Mouse (Mus musculus) CH12.LX (cell line): Measurements from ENCODE around the gene Fbln1.

Experiments
- CHD2 ChIP-seq: IDR thresholded peaks from 2 replicates; pipeline ENCODE4 v1.6.1; 2011; ENCODE audit warnings: low read length, improper control_type of control experiment
- CTCF ChIP-seq, 2 experiments: IDR thresholded peaks in 1 of 2; conservative IDR thresholded peaks in 1 of 2; 2 replicates each; pipeline ENCODE4 v1.5.1; 2011 to 2012; ENCODE audit warnings: low read depth in 2 of 2, low read length in 2 of 2, improper control_type of control experiment in 1 of 2, inconsistent platforms in 1 of 2, mild to moderate bottlenecking in 1 of 2, moderate library complexity in 1 of 2
- HCFC1 ChIP-seq: IDR thresholded peaks from 2 replicates; pipeline ENCODE4 v1.6.1; 2012; ENCODE audit warnings: low read depth, mild to moderate bottlenecking, inconsistent platforms, low read length, improper control_type of control experiment
- KAT2A ChIP-seq: IDR thresholded peaks from 2 replicates; pipeline ENCODE4 v1.6.1; 2012; ENCODE audit warnings: low read length, improper control_type of control experiment, inconsistent platforms; ENCODE audit not compliant: insufficient replicate concordance
- MAX ChIP-seq: IDR thresholded peaks from 2 replicates; pipeline ENCODE4 v1.6.1; 2011; ENCODE audit warnings: low read length, improper control_type of control experiment
- POLR2AphosphoS2 ChIP-seq: IDR thresholded peaks from 2 replicates; pipeline ENCODE4 v1.6.1; 2011; ENCODE audit warnings: low read depth, low read length, improper control_type of control experiment
- ZC3H11A ChIP-seq: IDR thresholded peaks from 2 replicates; pipeline ENCODE4 v1.6.1; 2012; ENCODE audit warnings: low read depth, mild to moderate bottlenecking, inconsistent platforms, low read length, improper control_type of control experiment
- ZNF384 ChIP-seq: IDR thresholded peaks from 2 replicates; pipeline ENCODE4 v1.6.1; 2012; ENCODE audit warnings: low read depth, low read length, improper control_type of control experiment, inconsistent platforms

DNA sequence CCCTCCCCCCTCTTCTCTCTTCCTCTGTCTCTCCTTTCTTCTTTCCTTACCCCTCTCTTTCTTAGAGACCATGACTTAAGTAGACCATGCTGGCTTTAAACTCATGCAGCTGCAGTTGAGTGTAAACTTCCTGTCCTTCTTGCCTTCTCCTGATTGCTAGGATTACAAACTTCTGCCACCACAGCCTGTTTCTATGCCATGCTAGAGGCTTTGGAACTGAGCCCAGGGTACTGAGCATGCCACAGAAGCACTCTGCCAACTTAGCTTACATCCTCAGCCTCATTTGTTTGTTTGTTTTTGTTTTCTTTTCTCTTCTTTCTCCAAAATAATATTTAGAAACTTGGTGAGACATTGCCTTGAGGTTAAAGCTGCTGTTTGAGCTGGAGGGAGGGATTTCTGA, 25.4 kb upstream of the Fbln1 start:
- TF ChIP-seq MAX (no peak), HCFC1 (no peak), ZC3H11A (no peak), CHD2 (no peak), CTCF (conservative IDR thresholded peaks at IDR 0.05 in 1 of 2, IDR thresholded peaks at IDR 0.05 in 1 of 2; ENCODE audit: low read depth in 2 of 2, low read length in 2 of 2) (no peak), ZNF384 (no peak), POLR2AphosphoS2 (no peak), KAT2A (no peak)
